In genomic region chr1:155113946-155114345, GRCm38 (mm10) we compare ENCODE assay signal across 17 mouse cellular contexts. TPM values are rescaled to one million over a fixed set of nuclear protein-coding genes. Genes with fewer than 3 reads are reported as not detected.
A peak's percentile ranks its signal among the peaks of the same experiment; 100 is the strongest.
DNase-seq lines count a peak whose midpoint lies in the region; ATAC-seq and TF ChIP-seq lines count a peak whose summit lies in the region.
"Had no signal": no experiment of that assay in that cellular context is flagged by ENCODE, and none has a peak within 500 bp of the region (broad histone marks: within the 10 kb centered on the region; RNA-seq: fewer than 3 reads in every experiment).

No protein-coding gene starts in this region.

- H3K27me3 ChIP-seq in heart, postnatal 0 days (ENCODE audit: control insufficient read depth, insufficient read depth, low read length): no peaks in the 10 kb centered on the region
- peaks cover 92% of the 10 kb centered on the region for H3K27me3 ChIP-seq in midbrain, embryonic 10.5 days (ENCODE audit: low read depth, poor library complexity, severe bottlenecking)
- H3K27me3 ChIP-seq in midbrain, embryonic 13.5 days: peaks cover 11% of the 10 kb centered on the region
- H3K27me3 ChIP-seq in midbrain, embryonic 16.5 days (ENCODE audit: control insufficient read depth, insufficient read depth, low read depth, low read length): no peaks in the 10 kb centered on the region
- H3K27me3 ChIP-seq: neural tube, embryonic 12.5 days; Patski had no signal

- WGBS in heart, postnatal 0 days: 11% methylated on average over 3 of the region's 3 CpGs
- WGBS in midbrain, embryonic 10.5 days: 6% methylated on average over 3 of the region's 3 CpGs
- 6% methylated on average over 3 of the region's 3 CpGs for WGBS in midbrain, embryonic 13.5 days
- 6% methylated on average over 3 of the region's 3 CpGs for WGBS in midbrain, embryonic 16.5 days

- H3K4me1 ChIP-seq in heart, postnatal 0 days (ENCODE audit: control insufficient read depth, insufficient read depth): peaks cover 23% of the 10 kb centered on the region
- H3K4me1 ChIP-seq in midbrain, embryonic 10.5 days: peaks cover 69% of the 10 kb centered on the region
- H3K4me1 ChIP-seq in midbrain, embryonic 13.5 days (replicated peaks): peaks cover 40% of the 10 kb centered on the region
- H3K4me1 ChIP-seq in midbrain, embryonic 16.5 days (ENCODE audit: control insufficient read depth, insufficient read depth, low read length): peaks cover 24% of the 10 kb centered on the region

- H3K4me3 ChIP-seq in heart, postnatal 0 days (ENCODE audit: low read depth, low read length): no peak overlapping the region
- no peak overlapping the region for H3K4me3 ChIP-seq in midbrain, embryonic 10.5 days
- no peak overlapping the region for H3K4me3 ChIP-seq in midbrain, embryonic 13.5 days (replicated peaks)
- H3K4me3 ChIP-seq in midbrain, embryonic 16.5 days (ENCODE audit: low read depth, low read length): no peak overlapping the region
- H3K4me3 ChIP-seq: erythroblast, embryonic 14.5 days; neural tube, embryonic 12.5 days had no signal

- no peak overlapping the region for H3K9ac ChIP-seq in heart, postnatal 0 days (replicated peaks; ENCODE audit: low read depth, low read length)
- H3K9ac ChIP-seq in midbrain, embryonic 13.5 days (replicated peaks): no peak overlapping the region
- no peak overlapping the region for H3K9ac ChIP-seq in midbrain, embryonic 16.5 days (ENCODE audit: low read depth, low read length)
- H3K9ac ChIP-seq: neural tube, embryonic 12.5 days had no signal

- H3K9me3 ChIP-seq in heart, postnatal 0 days (replicated peaks; ENCODE audit: control insufficient read depth, low read length): no peaks in the 10 kb centered on the region
- H3K9me3 ChIP-seq in midbrain, embryonic 10.5 days (replicated peaks): no peaks in the 10 kb centered on the region
- no peaks in the 10 kb centered on the region for H3K9me3 ChIP-seq in midbrain, embryonic 13.5 days
- H3K9me3 ChIP-seq in midbrain, embryonic 16.5 days (replicated peaks; ENCODE audit: control insufficient read depth, low read length, poor library complexity, severe bottlenecking): no peaks in the 10 kb centered on the region
- H3K9me3 ChIP-seq: neural tube, embryonic 12.5 days had no signal

- TF ChIP-seq CTCF in heart, postnatal 0 days (IDR thresholded peaks at IDR 0.05; ENCODE audit: low read depth): no peak

- ATAC-seq in heart, postnatal 0 days (ENCODE audit: insufficient read depth, low read depth): no peak; the same call in 1 of the 2 replicates
- no peak for ATAC-seq in midbrain, embryonic 13.5 days
- ATAC-seq in midbrain, embryonic 16.5 days: 0 out of 2 replicates have a peak, but pooled peaks have one; percentile 7
- ATAC-seq: Patski had no signal

- no peak for TF ChIP-seq EP300 in heart, postnatal 0 days (IDR thresholded peaks at IDR 0.05; ENCODE audit: low read depth)

- H3K36me3 ChIP-seq in heart, postnatal 0 days (replicated peaks; ENCODE audit: control insufficient read depth, insufficient read depth, low read length): no peaks in the 10 kb centered on the region
- no peaks in the 10 kb centered on the region for H3K36me3 ChIP-seq in midbrain, embryonic 10.5 days
- H3K36me3 ChIP-seq in midbrain, embryonic 13.5 days: no peaks in the 10 kb centered on the region
- no peaks in the 10 kb centered on the region for H3K36me3 ChIP-seq in midbrain, embryonic 16.5 days (ENCODE audit: control insufficient read depth, insufficient read depth, low read length)
- H3K36me3 ChIP-seq: neural tube, embryonic 12.5 days had no signal

- no peak overlapping the region for H3K4me2 ChIP-seq in heart, postnatal 0 days (ENCODE audit: low read depth, low read length)
- H3K4me2 ChIP-seq in midbrain, embryonic 13.5 days (replicated peaks): no peak overlapping the region
- no peak overlapping the region for H3K4me2 ChIP-seq in midbrain, embryonic 16.5 days (ENCODE audit: low read length)
- H3K4me2 ChIP-seq: neural tube, embryonic 12.5 days had no signal

- H3K27ac ChIP-seq in heart, postnatal 0 days (ENCODE audit: low read depth): no peak overlapping the region
- H3K27ac ChIP-seq in midbrain, embryonic 10.5 days (replicated peaks): 0 out of 2 replicates have a peak overlapping the region, but pooled peaks have one; percentile 17
- H3K27ac ChIP-seq in midbrain, embryonic 13.5 days: no peak overlapping the region
- H3K27ac ChIP-seq in midbrain, embryonic 16.5 days (ENCODE audit: low read length): no peak overlapping the region
- H3K27ac ChIP-seq: neural tube, embryonic 12.5 days had no signal

- DNase-seq in embryo, embryonic 10 days (ENCODE audit: low spot score): peak; percentile 32
- DNase-seq in embryo, embryonic 10.5 days (ENCODE audit: low spot score): no peak
- DNase-seq in heart, postnatal 0 days (ENCODE audit: low spot score): peak; percentile 29
- DNase-seq in heart, adult 11 months: no peak
- DNase-seq in midbrain, embryonic 10.5 days (ENCODE audit: low spot score): peak; percentile 47
- DNase-seq in adrenal gland, adult 2 months: no peak
- DNase-seq: cerebellum, adult 2 months; embryo, embryonic 11 days; kidney, adult 11 months; kidney, postnatal 10 days; lung, adult 18-20 months; thymus, adult 2 months had no signal

RNA-seq across cellular contexts. Expression of gene Ier5, which starts 14.5 kb away (rescaled TPM):
- total RNA-seq in heart, postnatal 0 days (2014; rRNA removed; ENCODE audit: low replicate concordance): 50.4 and 56.2 TPM in 2 replicates
- 3.1 and 3.9 TPM in 2 replicates for polyA plus RNA-seq in heart, postnatal 0 days (2015; fragmentation: Nextera tagmentation; extraction: Ambion mirVana)
- polyA plus RNA-seq in midbrain, embryonic 10.5 days (2016; fragmentation: Nextera tagmentation; extraction: Ambion mirVana): 4.0 and 4.3 TPM in 2 replicates
- polyA plus RNA-seq in midbrain, embryonic 13.5 days (2015; fragmentation: Nextera tagmentation; extraction: Ambion mirVana): 5.9 and 9.4 TPM in 2 replicates
- polyA plus RNA-seq in midbrain, embryonic 16.5 days (2015; fragmentation: Nextera tagmentation; extraction: Ambion mirVana): 4.8 and 4.9 TPM in 2 replicates
- 10 to 100 TPM in 1 of 2 experiments, 1 to 10 TPM in 1; 6.3 to 10.7 TPM for total RNA-seq in adrenal gland, adult 2 months (2021)
- polyA plus RNA-seq in adrenal gland, adult 2 months (2012; rRNA removed): 13.9 and 21.4 TPM in 2 replicates

RNA-seq across cellular contexts. Expression of gene Mr1, which starts 32.7 kb away (rescaled TPM):
- 8.2 and 16.1 TPM in 2 replicates for total RNA-seq in heart, postnatal 0 days (2014; rRNA removed; ENCODE audit: low replicate concordance)
- 6.5 and 7.2 TPM in 2 replicates for polyA plus RNA-seq in heart, postnatal 0 days (2015; fragmentation: Nextera tagmentation; extraction: Ambion mirVana)
- 0.37 and 0.48 TPM in 2 replicates for polyA plus RNA-seq in midbrain, embryonic 10.5 days (2016; fragmentation: Nextera tagmentation; extraction: Ambion mirVana)
- 0.64 and 0.79 TPM in 2 replicates for polyA plus RNA-seq in midbrain, embryonic 13.5 days (2015; fragmentation: Nextera tagmentation; extraction: Ambion mirVana)
- 1.3 and 1.6 TPM in 2 replicates for polyA plus RNA-seq in midbrain, embryonic 16.5 days (2015; fragmentation: Nextera tagmentation; extraction: Ambion mirVana)
- total RNA-seq in adrenal gland, adult 2 months (2021): 10 to 100 TPM; 29.2 to 30.6 TPM
- 3.8 and 4.4 TPM in 2 replicates for polyA plus RNA-seq in adrenal gland, adult 2 months (2012; rRNA removed)
- polyA plus RNA-seq: erythroblast, embryonic 14.5 days had no signal

RNA-seq across cellular contexts. Expression of gene Stx6, which starts 44.6 kb away (rescaled TPM):
- total RNA-seq in heart, postnatal 0 days (2014; rRNA removed; ENCODE audit: low replicate concordance): 56.6 and 59.4 TPM in 2 replicates
- polyA plus RNA-seq in heart, postnatal 0 days (2015; fragmentation: Nextera tagmentation; extraction: Ambion mirVana): 36.3 and 39.6 TPM in 2 replicates
- polyA plus RNA-seq in midbrain, embryonic 10.5 days (2016; fragmentation: Nextera tagmentation; extraction: Ambion mirVana): 78.2 and 92.5 TPM in 2 replicates
- polyA plus RNA-seq in midbrain, embryonic 13.5 days (2015; fragmentation: Nextera tagmentation; extraction: Ambion mirVana): 117 and 128 TPM in 2 replicates
- 94.0 and 111 TPM in 2 replicates for polyA plus RNA-seq in midbrain, embryonic 16.5 days (2015; fragmentation: Nextera tagmentation; extraction: Ambion mirVana)
- total RNA-seq in adrenal gland, adult 2 months (2021): 10 to 100 TPM; 50.7 to 58.4 TPM
- polyA plus RNA-seq in adrenal gland, adult 2 months (2012; rRNA removed): 84.3 and 92.3 TPM in 2 replicates

Comparison
In these comparisons a context has a peak if more than half of its experiments do, and no peak if none do; other contexts are left out.
1. DNase-seq: peak in embryo, embryonic 10 days (single experiment), heart, postnatal 0 days (single experiment) and midbrain, embryonic 10.5 days (single experiment); none in embryo, embryonic 10.5 days (single experiment), heart, adult 11 months (single experiment) and adrenal gland, adult 2 months (single experiment).